Mouse (Mus musculus) kidney, embryonic 15.5 days (tissue): ENCODE data around the gene Pdcd1lg2. TPM values are rescaled to one million over a fixed set of nuclear protein-coding genes. Genes with fewer than 3 reads are reported as not detected.

Experiments
- ATAC-seq: fragments of 200-750 bp; cut with Nextera tagmentation; replicated peaks from 2 replicates; pipeline ENCODE4 v1.8.0; 2017; ENCODE audit warnings: moderate TSS enrichment; ENCODE audit not compliant: low FRiP score
- H3K27ac ChIP-seq: fragments of 300-500 bp; sonication (generic); 2 replicates; pipeline ENCODE4 v1.5.1; 2015; ENCODE audit warnings: mild to moderate bottlenecking, inconsistent platforms
- H3K27me3 ChIP-seq: fragments of 300-500 bp; sonication (generic); 2 replicates; pipeline ENCODE4 v1.6.1; 2015; ENCODE audit warnings: inconsistent platforms
- H3K36me3 ChIP-seq: fragments of 300-500 bp; sonication (generic); 2 replicates; pipeline ENCODE4 v1.6.1; 2015; ENCODE audit warnings: inconsistent platforms
- H3K4me1 ChIP-seq: fragments of 300-500 bp; sonication (generic); 2 replicates; pipeline ENCODE4 v1.6.1; 2015; ENCODE audit warnings: inconsistent platforms
- H3K4me2 ChIP-seq: fragments of 300-500 bp; sonication (generic); 2 replicates; pipeline ENCODE4 v1.6.1; 2015; ENCODE audit warnings: moderate library complexity, mild to moderate bottlenecking, inconsistent platforms
- H3K4me3 ChIP-seq: fragments of 300-500 bp; sonication (generic); replicated peaks from 2 replicates; pipeline ENCODE4 v1.5.1; 2015; ENCODE audit warnings: mild to moderate bottlenecking, inconsistent platforms
- H3K9ac ChIP-seq: fragments of 300-500 bp; sonication (generic); 2 replicates; pipeline ENCODE4 v1.6.1; 2015; ENCODE audit warnings: mild to moderate bottlenecking, inconsistent platforms
- H3K9me3 ChIP-seq: fragments of 300-500 bp; sonication (generic); replicated peaks from 2 replicates; pipeline ENCODE4 v1.6.1; 2016; ENCODE audit warnings: inconsistent platforms
- WGBS: fragments of 180-500 bp; shearing (Covaris S2); methylation state at CpG from one replicate; pipeline ENCODE4 v1.1.7; 2015; ENCODE audit warnings: mixed read lengths; 5-methylcytosine and 5-hydroxymethylcytosine counted together
- polyA plus RNA-seq: library from polyadenylated mRNA; unstranded; fragments of >200 nt; fragmentation: Nextera tagmentation; extraction: Ambion mirVana; gene quantifications from 2 replicates; pipeline ENCODE4 v1.2.1, GENCODE M21; 2015

The Pdcd1lg2 gene
- polyA plus RNA-seq, 1 experiment from 2014 or later, result not detected

DNA sequence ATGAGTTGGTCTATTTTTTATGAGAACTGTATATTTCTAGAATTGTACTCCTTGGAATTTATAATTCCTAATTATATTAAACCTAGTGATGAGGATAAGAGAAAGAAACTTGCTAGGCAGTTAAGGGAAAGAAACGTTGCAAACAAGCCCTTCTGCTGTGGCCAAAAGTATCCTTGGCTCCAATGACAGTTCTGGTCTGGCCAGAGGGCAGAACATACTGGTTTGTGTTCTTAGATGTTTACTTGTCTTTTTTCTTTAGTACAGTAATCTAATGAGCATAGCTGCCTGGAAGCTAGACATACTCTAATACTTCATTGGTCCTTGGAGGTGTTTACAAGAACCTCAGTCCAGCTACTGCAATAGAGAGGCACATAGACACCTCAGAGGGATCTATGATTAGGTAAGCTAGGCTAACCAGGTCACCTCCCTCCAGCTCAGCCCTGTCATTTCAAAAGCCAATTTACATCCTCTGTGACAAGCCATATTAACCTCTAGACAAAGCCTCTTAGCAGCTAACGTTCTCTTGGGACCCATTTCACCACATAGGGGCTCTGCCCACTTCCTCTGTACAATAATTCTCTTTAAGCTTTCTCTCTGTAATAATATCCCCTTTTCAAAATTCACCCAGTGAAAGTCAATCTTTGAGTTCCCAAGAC is 102.5 kb downstream of the Pdcd1lg2 start:
- Histone ChIP-seq H3K9ac (no peak overlapping the region), H3K36me3 (peaks cover 18% of the 10 kb centered on the region; the same call in 1 of the 2 replicates), H3K4me1 (no peaks in the 10 kb centered on the region), H3K27me3 (no peaks in the 10 kb centered on the region), H3K27ac (no peak overlapping the region), H3K4me3 (no peak overlapping the region), H3K9me3 (no peaks in the 10 kb centered on the region), H3K4me2 (no peak overlapping the region)
- WGBS, result 39% methylated on average over 2 of the region's 2 CpGs
- ATAC-seq, result no peak

DNA sequence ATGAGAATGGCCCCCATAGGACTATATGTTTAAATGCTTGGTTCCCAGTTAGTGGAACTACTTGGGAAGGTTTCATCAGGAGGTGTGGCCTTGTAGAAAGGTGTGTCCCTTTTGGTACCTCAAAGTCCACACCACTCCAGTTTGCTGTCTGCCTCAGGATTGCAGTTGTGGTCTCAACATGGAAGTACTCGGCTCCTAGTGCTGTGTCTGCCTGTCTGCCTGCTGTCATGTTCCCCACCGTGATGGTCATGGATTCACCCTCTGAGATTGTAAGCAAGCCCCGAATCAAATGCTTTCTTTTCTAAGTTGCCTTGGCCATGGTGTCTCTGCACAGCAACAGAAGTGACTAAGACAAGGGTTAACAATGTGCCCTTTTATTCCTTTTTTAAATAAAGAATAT is 103.4 kb downstream of the Pdcd1lg2 start:
- ATAC-seq, result no peak
- Histone ChIP-seq H3K9me3 (no peaks in the 10 kb centered on the region), H3K4me3 (no peak overlapping the region), H3K27me3 (no peaks in the 10 kb centered on the region), H3K27ac (no peak overlapping the region), H3K4me2 (no peak overlapping the region), H3K9ac (no peak overlapping the region), H3K36me3 (peaks cover 18% of the 10 kb centered on the region; the same call in 1 of the 2 replicates), H3K4me1 (no peaks in the 10 kb centered on the region)
- WGBS, result 98% methylated on average over 3 of the region's 3 CpGs

DNA sequence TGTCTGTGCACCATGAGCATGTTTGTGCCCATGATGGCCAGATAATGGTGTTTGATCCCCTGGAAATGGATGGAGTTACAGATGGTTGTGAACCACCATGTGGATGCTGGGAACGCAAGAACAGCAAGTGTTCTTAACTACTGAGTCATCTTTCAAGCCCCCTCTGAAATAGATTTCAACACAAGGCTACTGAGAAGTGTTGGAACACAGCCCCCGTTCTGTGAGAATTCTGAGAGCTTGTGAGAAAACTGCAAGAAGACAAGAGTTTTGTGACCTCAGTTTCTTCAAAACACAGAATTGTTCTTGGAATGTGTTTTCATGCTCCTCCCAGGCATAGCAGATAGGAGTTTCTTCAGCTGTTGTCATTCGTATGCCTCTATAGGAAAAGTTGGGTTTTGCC is 104.7 kb downstream of the Pdcd1lg2 start:
- H3K36me3 ChIP-seq, result peaks cover 20% of the 10 kb centered on the region; the same call in 1 of the 2 replicates
- no peak overlapping the region for H3K9ac ChIP-seq
- no peak for ATAC-seq
- 94% methylated on average over 3 of the region's 3 CpGs for WGBS
- H3K4me3 ChIP-seq, result no peak overlapping the region
- no peak overlapping the region for H3K4me2 ChIP-seq
- no peak overlapping the region for H3K27ac ChIP-seq
- no peaks in the 10 kb centered on the region for H3K4me1 ChIP-seq
- no peaks in the 10 kb centered on the region for H3K27me3 ChIP-seq
- no peaks in the 10 kb centered on the region for H3K9me3 ChIP-seq

DNA sequence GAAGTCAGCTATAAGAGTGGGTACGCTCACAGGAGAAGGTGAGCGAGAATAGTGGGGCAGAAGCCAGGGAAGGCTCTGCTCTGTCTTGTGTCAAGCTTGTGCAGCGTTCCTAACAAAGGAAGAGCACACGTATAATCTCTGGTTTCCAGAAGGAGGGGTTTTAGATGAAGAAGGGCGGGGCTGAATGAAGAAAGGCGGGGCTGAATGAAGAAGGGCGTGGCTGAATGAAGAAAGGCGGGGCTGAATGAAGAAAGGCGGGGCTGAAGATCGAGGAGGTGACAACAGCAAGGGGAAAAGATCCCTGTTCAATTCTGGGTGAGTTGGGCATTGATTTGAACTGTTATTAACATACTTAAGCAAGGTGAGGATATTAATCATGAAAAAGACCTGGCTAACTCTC is 105.3 kb downstream of the Pdcd1lg2 start:
- Histone ChIP-seq H3K4me3 (no peak overlapping the region), H3K9me3 (no peaks in the 10 kb centered on the region), H3K4me1 (peaks cover 4% of the 10 kb centered on the region), H3K27ac (no peak overlapping the region), H3K36me3 (peaks cover 20% of the 10 kb centered on the region; the same call in 1 of the 2 replicates), H3K9ac (no peak overlapping the region), H3K27me3 (no peaks in the 10 kb centered on the region), H3K4me2 (no peak overlapping the region)
- ATAC-seq, result no peak
- 86% methylated on average over 10 of the region's 10 CpGs for WGBS

DNA sequence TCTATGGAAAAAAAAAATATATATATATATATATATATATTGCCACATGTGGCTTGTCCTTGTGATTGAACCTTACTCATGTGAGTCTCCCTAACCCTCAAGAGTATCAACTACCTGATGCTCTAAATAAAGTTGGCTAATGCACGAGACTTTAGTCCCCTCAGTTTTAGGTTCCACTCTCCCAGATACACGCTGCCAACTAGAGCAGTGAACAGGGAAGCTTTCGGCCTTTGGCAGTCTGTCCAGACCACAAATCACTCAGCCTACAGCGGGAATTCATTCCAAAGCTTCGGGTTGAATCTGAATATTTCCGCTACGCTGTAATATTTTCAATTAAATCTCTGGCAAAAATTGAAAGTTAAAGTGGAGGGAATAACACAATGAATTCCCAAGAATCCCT is 107.7 kb downstream of the Pdcd1lg2 start:
- H3K27me3 ChIP-seq, result no peaks in the 10 kb centered on the region

DNA sequence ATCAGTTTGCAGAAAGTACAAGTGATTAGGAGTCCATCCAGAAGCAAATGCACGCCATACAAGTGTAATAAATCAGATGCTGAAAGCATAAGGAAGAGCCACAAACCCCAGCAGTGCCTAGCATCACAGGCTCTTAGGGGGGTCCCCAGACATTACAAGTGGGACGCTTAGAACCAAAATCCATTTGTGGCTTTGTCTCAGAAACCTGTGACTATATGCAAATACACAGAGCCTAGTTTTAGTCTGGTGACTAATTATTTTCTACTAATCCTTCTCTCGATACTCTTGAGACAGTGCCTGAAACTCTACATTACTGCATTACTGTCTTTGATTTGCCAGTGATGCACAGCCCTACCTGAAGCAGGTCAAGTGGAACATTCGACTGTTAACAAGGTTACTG is 108.2 kb downstream of the Pdcd1lg2 start:
- WGBS, result 68% methylated on average over 4 of the region's 4 CpGs
- Histone ChIP-seq H3K36me3 (peaks cover 20% of the 10 kb centered on the region; the same call in 1 of the 2 replicates), H3K9me3 (no peaks in the 10 kb centered on the region), H3K4me3 (no peak overlapping the region), H3K27ac (no peak overlapping the region), H3K4me1 (peaks cover 18% of the 10 kb centered on the region), H3K4me2 (no peak overlapping the region), H3K27me3 (no peaks in the 10 kb centered on the region), H3K9ac (no peak overlapping the region)
- no peak for ATAC-seq

More for the DNA sequence above, 107.7 kb downstream of the Pdcd1lg2 start:
- H3K4me2 ChIP-seq, result no peak overlapping the region
- peaks cover 20% of the 10 kb centered on the region; the same call in 1 of the 2 replicates for H3K36me3 ChIP-seq
- no peak overlapping the region for H3K4me3 ChIP-seq
- ATAC-seq, result no peak
- H3K27ac ChIP-seq, result no peak overlapping the region
- H3K4me1 ChIP-seq, result peaks cover 13% of the 10 kb centered on the region
- H3K9me3 ChIP-seq, result no peaks in the 10 kb centered on the region
- WGBS, result 80% methylated on average over 7 of the region's 7 CpGs
- no peak overlapping the region for H3K9ac ChIP-seq

Other genes starting within 250 kb of the Pdcd1lg2 start
- gene Jak2, start 159.1 kb upstream of the Pdcd1lg2 start, polyA plus RNA-seq, result 8.1 and 8.8 TPM in 2 replicates
- gene Insl6, start 85.6 kb upstream of the Pdcd1lg2 start, polyA plus RNA-seq, result 5.2 and 7.1 TPM in 2 replicates
- gene Rln1, start 76.2 kb upstream of the Pdcd1lg2 start, polyA plus RNA-seq, result 0.31 and 0.46 TPM in 2 replicates
- 51.1 and 52.9 TPM in 2 replicates for gene Plgrkt, start 43.5 kb upstream of the Pdcd1lg2 start, polyA plus RNA-seq
- 0.16 and 0.28 TPM in 2 replicates for gene Cd274, start 43.5 kb upstream of the Pdcd1lg2 start, polyA plus RNA-seq
- gene Ric1, start 111.4 kb downstream of the Pdcd1lg2 start, polyA plus RNA-seq, result 14.2 and 14.6 TPM in 2 replicates
- gene Ermp1, start 237.5 kb downstream of the Pdcd1lg2 start, polyA plus RNA-seq, result 24.0 and 25.5 TPM in 2 replicates